Comparison of ENCODE assay signal across 9 mouse cellular contexts in genomic region chr12:117820859-117821221, GRCm38 (mm10). TPM values are rescaled to one million over a fixed set of nuclear protein-coding genes. Genes with fewer than 3 reads are reported as not detected.
DNase-seq lines count a peak whose midpoint lies in the region; ATAC-seq and TF ChIP-seq lines count a peak whose summit lies in the region.
"Had no signal": no experiment of that assay in that cellular context is flagged by ENCODE, and none has a peak within 500 bp of the region (broad histone marks: within the 10 kb centered on the region; RNA-seq: fewer than 3 reads in every experiment).

No protein-coding gene starts in this region.

- no peak overlapping the region for H3K27ac ChIP-seq in heart, postnatal 0 days (ENCODE audit: low read depth)
- H3K27ac ChIP-seq in midbrain, embryonic 15.5 days, result no peak overlapping the region
- H3K27ac ChIP-seq in midbrain, embryonic 16.5 days (ENCODE audit: low read length), result no peak overlapping the region
- H3K27ac ChIP-seq in cortical plate, adult 2 months (ENCODE audit: insufficient read depth, low read length), result no peak overlapping the region

- H3K9me3 ChIP-seq in heart, postnatal 0 days (replicated peaks; ENCODE audit: control insufficient read depth, low read length), result no peaks in the 10 kb centered on the region
- H3K9me3 ChIP-seq in midbrain, embryonic 15.5 days, result no peaks in the 10 kb centered on the region
- no peaks in the 10 kb centered on the region for H3K9me3 ChIP-seq in midbrain, embryonic 16.5 days (replicated peaks; ENCODE audit: control insufficient read depth, low read length, poor library complexity, severe bottlenecking)

- TF ChIP-seq EP300 in heart, postnatal 0 days (IDR thresholded peaks at IDR 0.05; ENCODE audit: low read depth), result no peak

- intact Hi-C loops in heart, postnatal 14 days (cut with DNase I), result loop anchor here (1.0 to 5.0 kb wide), 3 partner anchors 32 to 1034 kb away; no protein-coding TSS in a partner anchor

- DNase-seq in heart, postnatal 0 days (ENCODE audit: low spot score), result peak; percentile 13
- DNase-seq in heart, postnatal 14 days, result no peak
- peak; percentile 49 for DNase-seq in splenic B cell, adult 2 months (ENCODE audit: low read depth, low spot score)
- DNase-seq in heart, adult 8-10 months (ENCODE audit: low spot score), result no peak
- DNase-seq: spleen, adult 18-20 months had no signal

- H3K9ac ChIP-seq in heart, postnatal 0 days (replicated peaks; ENCODE audit: low read depth, low read length), result no peak overlapping the region
- no peak overlapping the region for H3K9ac ChIP-seq in midbrain, embryonic 15.5 days
- no peak overlapping the region for H3K9ac ChIP-seq in midbrain, embryonic 16.5 days (ENCODE audit: low read depth, low read length)

- H3K27me3 ChIP-seq in heart, postnatal 0 days (ENCODE audit: control insufficient read depth, insufficient read depth, low read length), result no peaks in the 10 kb centered on the region
- H3K27me3 ChIP-seq in midbrain, embryonic 15.5 days (replicated peaks), result 0 out of 2 replicates have a peak, but pooled peaks cover 14% of the 10 kb centered on the region
- peaks cover 8% of the 10 kb centered on the region for H3K27me3 ChIP-seq in midbrain, embryonic 16.5 days (ENCODE audit: control insufficient read depth, insufficient read depth, low read depth, low read length)
- H3K27me3 ChIP-seq in splenic B cell, adult 2 months (ENCODE audit: control insufficient read depth, insufficient read depth, low read length, poor library complexity, severe bottlenecking), result no peaks in the 10 kb centered on the region

- TF ChIP-seq CTCF in heart, postnatal 0 days (IDR thresholded peaks at IDR 0.05; ENCODE audit: low read depth), result peak; percentile 29
- TF ChIP-seq CTCF in cortical plate, adult 2 months (IDR thresholded peaks at IDR 0.05; ENCODE audit: extremely low read depth, insufficient read depth, low read length), result peak; percentile 25; the same call in 1 of the 2 replicates

- TF ChIP-seq POLR2A in cortical plate, adult 2 months (IDR thresholded peaks at IDR 0.05; ENCODE audit: extremely low read depth, insufficient read depth, low read length), result no peak

- no peaks in the 10 kb centered on the region for H3K4me1 ChIP-seq in heart, postnatal 0 days (ENCODE audit: control insufficient read depth, insufficient read depth)
- no peaks in the 10 kb centered on the region for H3K4me1 ChIP-seq in midbrain, embryonic 15.5 days
- no peaks in the 10 kb centered on the region for H3K4me1 ChIP-seq in midbrain, embryonic 16.5 days (ENCODE audit: control insufficient read depth, insufficient read depth, low read length)
- no peaks in the 10 kb centered on the region for H3K4me1 ChIP-seq in cortical plate, adult 2 months (ENCODE audit: control insufficient read depth, insufficient read depth, low read length)

- ATAC-seq in heart, postnatal 0 days (ENCODE audit: insufficient read depth, low read depth), result no peak
- 0 out of 2 replicates have a peak, but pooled peaks have one; percentile 6 for ATAC-seq in midbrain, embryonic 15.5 days (replicated peaks)
- no peak for ATAC-seq in midbrain, embryonic 16.5 days
- ATAC-seq in cerebellum, adult (ENCODE audit: insufficient number of reproducible peaks, low FRiP score, low TSS enrichment), result no peak

- no peaks in the 10 kb centered on the region for H3K36me3 ChIP-seq in heart, postnatal 0 days (replicated peaks; ENCODE audit: control insufficient read depth, insufficient read depth, low read length)
- H3K36me3 ChIP-seq in midbrain, embryonic 15.5 days (replicated peaks), result no peaks in the 10 kb centered on the region
- H3K36me3 ChIP-seq in midbrain, embryonic 16.5 days (ENCODE audit: control insufficient read depth, insufficient read depth, low read length), result no peaks in the 10 kb centered on the region
- no peaks in the 10 kb centered on the region for H3K36me3 ChIP-seq in splenic B cell, adult 2 months (ENCODE audit: control insufficient read depth, insufficient read depth, low read length, poor library complexity, severe bottlenecking)

- no peak overlapping the region for H3K4me3 ChIP-seq in heart, postnatal 0 days (ENCODE audit: low read depth, low read length)
- no peak overlapping the region for H3K4me3 ChIP-seq in midbrain, embryonic 15.5 days
- H3K4me3 ChIP-seq in midbrain, embryonic 16.5 days (ENCODE audit: low read depth, low read length), result no peak overlapping the region
- H3K4me3 ChIP-seq in cortical plate, adult 2 months (ENCODE audit: insufficient read depth, low read length), result no peak overlapping the region

- no peak overlapping the region for H3K4me2 ChIP-seq in heart, postnatal 0 days (ENCODE audit: low read depth, low read length)
- H3K4me2 ChIP-seq in midbrain, embryonic 15.5 days, result no peak overlapping the region
- H3K4me2 ChIP-seq in midbrain, embryonic 16.5 days (ENCODE audit: low read length), result no peak overlapping the region

RNA-seq across cellular contexts. Expression of gene Cdca7l, which starts 16.8 kb away (rescaled TPM):
- total RNA-seq in heart, postnatal 0 days (2014; rRNA removed; ENCODE audit: low replicate concordance), result 1.4 and 2.7 TPM in 2 replicates
- 3.7 and 4.1 TPM in 2 replicates for polyA plus RNA-seq in heart, postnatal 0 days (2015; fragmentation: Nextera tagmentation; extraction: Ambion mirVana)
- 1 to 10 TPM in 1 of 2 experiments, under 1 TPM in 1; 0.76 to 1.0 TPM for total RNA-seq in heart, postnatal 14 days (2021)
- 3.4 and 4.1 TPM in 2 replicates for polyA plus RNA-seq in midbrain, embryonic 15.5 days (2015; fragmentation: Nextera tagmentation; extraction: Ambion mirVana)
- 3.6 and 4.8 TPM in 2 replicates for polyA plus RNA-seq in midbrain, embryonic 16.5 days (2015; fragmentation: Nextera tagmentation; extraction: Ambion mirVana)
- 1.2 and 1.6 TPM in 2 replicates for polyA plus RNA-seq in cortical plate, adult 2 months (2012; rRNA removed)
- under 1 TPM in 3 of 4 experiments, not detected in 1; 0.25 to 0.43 (median 0.35) TPM for total RNA-seq in heart, adult 8-10 months (2022)

Comparison
In these comparisons a context has a peak if more than half of its experiments do, and no peak if none do; other contexts are left out.
1. DNase-seq: peak in heart, postnatal 0 days (single experiment) and splenic B cell, adult 2 months (single experiment); none in heart, postnatal 14 days (0 of 2) and heart, adult 8-10 months (single experiment).